Mouse (Mus musculus): ENCODE results near the gene Lnx1. TPM values are rescaled to one million over a fixed set of nuclear protein-coding genes. Genes with fewer than 3 reads are reported as not detected.

Lnx1 gene
- 3.4 TPM for polyA plus RNA-seq (2014; fragmentation: Illumina TruSeq; extraction: RNeasy Lipid Tissue Mini Kit (QIAGEN cat#74804))

GRCm38 (mm10) chr5:74702766-74703165 lies at the start of gene Lnx1:
Gene Lnx1, minus strand, starts transcription at chr5:74702912.

Other genes starting within 250 kb of the Lnx1 start
- gene Scfd2, start 171.2 kb downstream of the Lnx1 start, polyA plus RNA-seq (2014; fragmentation: Illumina TruSeq; extraction: RNeasy Lipid Tissue Mini Kit (QIAGEN cat#74804)): 17.2 TPM
- gene Fip1l1, start 167.5 kb downstream of the Lnx1 start, polyA plus RNA-seq (2014; fragmentation: Illumina TruSeq; extraction: RNeasy Lipid Tissue Mini Kit (QIAGEN cat#74804)): 156 TPM